Mouse (Mus musculus) CH12.LX (cell line): ENCODE results near the gene Tef. TPM values are rescaled to one million over a fixed set of nuclear protein-coding genes. Genes with fewer than 3 reads are reported as not detected.

Source experiments
- DNase-seq: peaks from one replicate; pipeline ENCODE4 v3.0.0-alpha.2; 2013; ENCODE audit errors: extremely low read depth
- H3K27ac ChIP-seq: 2 replicates; pipeline ENCODE4 v1.5.1; 2012; ENCODE audit warnings: low read depth, mild to moderate bottlenecking, control low read depth, moderate library complexity; ENCODE audit not compliant: insufficient read depth
- H3K27me3 ChIP-seq: replicated peaks from 2 replicates; pipeline ENCODE3; 2012; ENCODE audit warnings: inconsistent platforms
- H3K36me3 ChIP-seq, 2 experiments: replicated peaks in 1 of 2; 2 replicates each; pipeline versions ENCODE3 to v1.6.1; 2012; ENCODE audit warnings: inconsistent platforms in 1 of 2, low read length in 1 of 2, mild to moderate bottlenecking in 1 of 2, mixed read lengths in 1 of 2, moderate library complexity in 1 of 2; ENCODE audit not compliant: control insufficient read depth in 1 of 2, insufficient read depth in 1 of 2
- H3K4me1 ChIP-seq, 2 experiments: 2 replicates each; pipeline ENCODE4 v1.6.1; 2012; ENCODE audit warnings: inconsistent platforms in 1 of 2, moderate library complexity in 1 of 2; ENCODE audit not compliant: insufficient read depth in 2 of 2, control insufficient read depth in 1 of 2
- H3K4me2 ChIP-seq: 2 replicates; pipeline ENCODE4 v1.6.1; 2012; ENCODE audit warnings: low read depth, mild to moderate bottlenecking, control low read depth; ENCODE audit not compliant: poor library complexity, insufficient read depth, severe bottlenecking
- H3K4me3 ChIP-seq, 3 experiments: fragments of 150-350 bp in 1 of 3; sonication (generic) in 1 of 3; replicated peaks in 1 of 3; 2 replicates each; pipeline versions ENCODE3 to v1.5.1; 2011 to 2012; ENCODE audit warnings: low read depth in 2 of 3, low read length in 2 of 3, mild to moderate bottlenecking in 2 of 3, moderate library complexity in 2 of 3, control low read depth in 1 of 3, improper control_type of control experiment in 1 of 3, inconsistent platforms in 1 of 3, mixed read lengths in 1 of 3; ENCODE audit not compliant: poor library complexity in 1 of 3
- H3K79me2 ChIP-seq: replicated peaks from 2 replicates; pipeline ENCODE4 v1.6.1; 2012; ENCODE audit warnings: mild to moderate bottlenecking, moderate library complexity; ENCODE audit not compliant: control insufficient read depth, poor library complexity, insufficient read depth, severe bottlenecking; ENCODE audit errors: extremely low read depth
- H3K9ac ChIP-seq: 2 replicates; pipeline ENCODE4 v1.6.1; 2012; ENCODE audit warnings: low read depth, mild to moderate bottlenecking, control low read depth, moderate library complexity; ENCODE audit not compliant: insufficient read depth
- H3K9me3 ChIP-seq: replicated peaks from 2 replicates; pipeline ENCODE3; 2012; ENCODE audit warnings: low read length, inconsistent platforms, mixed read lengths
- E2F4 ChIP-seq: IDR thresholded peaks from 2 replicates; pipeline ENCODE4 v1.6.1; 2011; ENCODE audit warnings: low read depth, low read length, improper control_type of control experiment; ENCODE audit not compliant: insufficient replicate concordance
- EP300 ChIP-seq: IDR thresholded peaks from 2 replicates; pipeline ENCODE4 v1.6.1; 2011; ENCODE audit warnings: low read length, improper control_type of control experiment
- ETS1 ChIP-seq: conservative IDR thresholded peaks from 2 replicates; pipeline ENCODE4 v1.6.1; 2012; ENCODE audit warnings: low read depth, mild to moderate bottlenecking, inconsistent platforms, low read length, improper control_type of control experiment, moderate library complexity
- GABPA ChIP-seq: IDR thresholded peaks from 2 replicates; pipeline ENCODE4 v1.6.1; 2012; ENCODE audit warnings: low read depth, low read length, improper control_type of control experiment, inconsistent platforms; ENCODE audit not compliant: insufficient replicate concordance
- HCFC1 ChIP-seq: IDR thresholded peaks from 2 replicates; pipeline ENCODE4 v1.6.1; 2012; ENCODE audit warnings: low read depth, mild to moderate bottlenecking, inconsistent platforms, low read length, improper control_type of control experiment
- KAT2A ChIP-seq: IDR thresholded peaks from 2 replicates; pipeline ENCODE4 v1.6.1; 2012; ENCODE audit warnings: low read length, improper control_type of control experiment, inconsistent platforms; ENCODE audit not compliant: insufficient replicate concordance
- MAZ ChIP-seq: IDR thresholded peaks from 2 replicates; pipeline ENCODE4 v1.6.1; 2012; ENCODE audit warnings: low read depth, mild to moderate bottlenecking, inconsistent platforms, low read length, improper control_type of control experiment, moderate library complexity
- MEF2A ChIP-seq: IDR thresholded peaks from 2 replicates; pipeline ENCODE4 v1.6.1; 2014; ENCODE audit warnings: low read depth, mild to moderate bottlenecking, inconsistent platforms, low read length, improper control_type of control experiment, borderline replicate concordance
- RAD21 ChIP-seq: IDR thresholded peaks from 2 replicates; pipeline ENCODE4 v1.6.1; 2011; ENCODE audit warnings: low read depth, mild to moderate bottlenecking, low read length, improper control_type of control experiment, moderate library complexity
- SIN3A ChIP-seq: IDR thresholded peaks from 2 replicates; pipeline ENCODE4 v1.6.1; 2012; ENCODE audit warnings: low read length, improper control_type of control experiment, inconsistent platforms
- TBP ChIP-seq: conservative IDR thresholded peaks from 2 replicates; pipeline ENCODE4 v1.6.1; 2011; ENCODE audit warnings: low read depth, low read length, improper control_type of control experiment
- UBTF ChIP-seq: IDR thresholded peaks from 2 replicates; pipeline ENCODE4 v1.6.1; 2012; ENCODE audit warnings: low read depth, mild to moderate bottlenecking, inconsistent platforms, low read length, improper control_type of control experiment, moderate library complexity
- ZC3H11A ChIP-seq: IDR thresholded peaks from 2 replicates; pipeline ENCODE4 v1.6.1; 2012; ENCODE audit warnings: low read depth, mild to moderate bottlenecking, inconsistent platforms, low read length, improper control_type of control experiment
- ZMIZ1 ChIP-seq: IDR thresholded peaks from 2 replicates; pipeline ENCODE4 v1.6.1; 2012; ENCODE audit warnings: low read depth, mild to moderate bottlenecking, inconsistent platforms, low read length, improper control_type of control experiment
- dilution Hi-C: fragments of 300-500 bp; cut with MboI; formaldehyde crosslinking; loops from 2 replicates; pipeline ENCODE4 v1.14.3; 2020; ENCODE audit warnings: low sequenced_read_pairs; ENCODE audit not compliant: extremely low pct_unique_long_range_greater_than_20kb, extremely low pct_ligation_motif_present
- in situ Hi-C: fragments of 300-500 bp; cut with MboI; formaldehyde crosslinking; loops from 3 replicates; pipeline ENCODE4 v1.14.3; 2019; ENCODE audit warnings: low sequenced_read_pairs, low pct_ligation_motif_present, low pct_unique_long_range_greater_than_20kb, mixed read lengths
- polyA plus RNA-seq: library from polyadenylated mRNA; unstranded; fragments of >175 nt; gene quantifications from 2 replicates; pipeline ENCODE4 v1.2.1, GENCODE M21; 2012; ENCODE audit warnings: low read depth; ENCODE audit not compliant: insufficient read length
- total RNA-seq, 2 experiments: library from RNA; depleted of rRNA; stranded (reverse); fragments of 300-350 nt in 1 of 2; fragments of >200 nt in 1 of 2; gene quantifications; 2 replicates each; pipeline ENCODE4 v1.2.3; 2012 to 2014

The Tef gene
- total and polyA plus RNA-seq, 3 experiments, result 14.7 to 17.2 (median 14.9) TPM

DNA sequence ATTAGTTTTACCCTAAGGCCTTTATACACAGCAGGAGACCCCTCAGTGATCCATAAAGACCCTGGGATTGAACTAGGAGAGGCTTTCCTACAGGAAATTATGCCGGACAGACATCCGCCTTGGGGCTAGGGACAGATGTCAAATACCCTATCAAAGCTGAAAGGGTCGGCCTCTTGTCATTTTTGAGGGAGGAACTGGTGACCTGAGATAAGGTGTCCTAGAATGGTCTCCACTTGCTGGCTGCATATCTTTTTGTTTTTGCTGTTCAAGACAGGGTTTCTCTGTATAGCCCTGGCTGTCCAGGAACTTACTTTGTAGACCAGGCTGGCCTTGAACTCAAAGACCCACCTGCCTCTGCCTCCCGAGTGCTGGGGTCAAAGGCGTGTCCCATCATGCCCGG lies 37.6 kb upstream of the Tef start:
- H3K4me1 ChIP-seq, result peaks cover 0 to 12% of the 10 kb centered on the region in 2 experiments; a peak in 1 of 4 replicates
- no peak for TF ChIP-seq ZC3H11A
- TF ChIP-seq MEF2A, result no peak
- no peak for TF ChIP-seq ETS1
- no peak for TF ChIP-seq E2F4
- no peak for TF ChIP-seq KAT2A
- no peak for TF ChIP-seq SIN3A
- TF ChIP-seq UBTF, result no peak
- TF ChIP-seq RAD21, result no peak
- H3K27me3 ChIP-seq, result no peaks in the 10 kb centered on the region
- peaks cover 3% of the 10 kb centered on the region for H3K9me3 ChIP-seq
- no peak overlapping the region for H3K27ac ChIP-seq
- H3K4me2 ChIP-seq, result no peak overlapping the region
- dilution Hi-C loops, result no loop called here
- no peak overlapping the region for H3K9ac ChIP-seq
- in situ Hi-C loops, result no loop called here
- DNase-seq, result no peak
- H3K79me2 ChIP-seq, result no peaks in the 10 kb centered on the region
- H3K4me3 ChIP-seq, result no peak overlapping the region
- H3K36me3 ChIP-seq, result peaks cover 13 to 67% of the 10 kb centered on the region in 2 experiments

DNA sequence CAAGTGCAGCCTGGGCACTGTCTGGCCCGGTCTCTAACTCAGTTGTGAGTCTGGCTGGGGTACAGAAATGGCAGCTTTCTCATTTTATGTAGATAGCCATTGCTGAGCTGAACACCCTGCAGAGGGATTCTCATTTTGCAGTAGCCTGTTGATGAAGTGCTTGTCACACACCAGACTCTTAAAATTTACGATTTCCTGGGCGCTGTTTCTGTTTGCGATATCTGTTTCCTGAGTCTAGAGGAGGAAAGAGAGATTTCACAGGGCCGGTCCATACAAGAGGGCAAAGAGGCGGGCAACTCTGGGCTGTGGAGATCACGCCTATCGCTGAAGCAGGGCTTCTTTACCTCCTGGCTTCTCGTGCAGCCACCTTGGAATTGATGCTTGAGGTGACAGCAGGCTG lies 36.6 kb upstream of the Tef start:
- DNase-seq, result no peak
- Histone ChIP-seq H3K27ac (no peak overlapping the region), H3K4me2 (no peak overlapping the region), H3K4me3 (no peak overlapping the region), H3K9me3 (peaks cover 7% of the 10 kb centered on the region), H3K36me3 (peaks cover 20 to 64% of the 10 kb centered on the region in 2 experiments), H3K27me3 (no peaks in the 10 kb centered on the region), H3K4me1 (peaks cover 0 to 12% of the 10 kb centered on the region in 2 experiments; a peak in 1 of 4 replicates), H3K9ac (no peak overlapping the region), H3K79me2 (no peaks in the 10 kb centered on the region)
- in situ Hi-C loops (no loop called here), dilution Hi-C loops (no loop called here)
- TF ChIP-seq ZMIZ1, result no peak
- TF ChIP-seq GABPA, result no peak
- TF ChIP-seq MAZ, result no peak

DNA sequence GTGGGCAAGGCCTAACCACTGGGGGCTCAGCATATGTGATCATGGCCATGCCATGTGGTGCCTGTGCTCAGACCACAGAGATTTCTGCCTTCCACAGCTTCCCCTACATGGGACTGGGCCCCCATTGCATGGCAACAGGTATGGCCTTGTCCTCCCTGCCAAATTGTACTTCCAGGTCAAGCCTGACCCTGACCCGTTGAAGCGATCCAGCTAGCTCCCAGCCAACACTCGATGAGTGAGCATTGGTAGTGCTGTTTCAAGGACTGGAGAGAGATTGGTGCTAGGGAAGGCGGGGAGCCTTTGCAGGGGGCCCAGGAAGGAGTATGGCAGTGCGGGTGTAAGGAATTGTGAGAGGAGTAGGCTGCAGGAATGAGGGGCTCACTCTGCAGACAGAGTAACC lies 35.8 kb upstream of the Tef start:
- dilution Hi-C loops, result no loop called here
- Histone ChIP-seq H3K9ac (no peak overlapping the region), H3K36me3 (peaks cover 24 to 65% of the 10 kb centered on the region in 2 experiments), H3K27me3 (no peaks in the 10 kb centered on the region), H3K4me3 (no peak overlapping the region), H3K4me2 (no peak overlapping the region), H3K79me2 (no peaks in the 10 kb centered on the region), H3K9me3 (peaks cover 7% of the 10 kb centered on the region), H3K27ac (no peak overlapping the region), H3K4me1 (peaks cover 0 to 12% of the 10 kb centered on the region in 2 experiments; a peak in 1 of 4 replicates)
- DNase-seq, result no peak
- in situ Hi-C loops, result no loop called here
- no peak for TF ChIP-seq GABPA
- no peak for TF ChIP-seq TBP
- no peak for TF ChIP-seq E2F4
- TF ChIP-seq HCFC1, result no peak
- TF ChIP-seq EP300, result no peak
